Mouse (Mus musculus): ENCODE measurements around the gene Slc36a3.
A peak's percentile ranks its signal among the peaks of the same experiment; 100 is the strongest.

DNA sequence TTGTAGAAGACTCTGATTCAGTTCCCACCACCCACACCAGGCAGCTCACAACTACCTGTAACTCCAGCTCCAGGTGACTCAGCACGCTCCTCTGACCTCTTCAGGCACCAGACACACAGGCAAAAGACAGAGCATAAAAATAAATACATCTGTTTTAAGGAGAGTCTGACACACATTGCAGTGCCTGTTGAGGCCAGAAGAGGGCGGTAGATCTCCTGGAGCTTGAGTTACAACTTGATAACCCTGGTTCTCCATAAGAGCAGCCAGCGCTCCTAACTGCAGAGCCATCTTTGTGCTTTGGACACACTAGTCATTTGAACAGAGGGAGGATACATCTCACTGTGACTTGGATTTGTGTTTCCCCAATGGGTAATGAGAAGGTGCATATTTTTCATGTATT lies 13.2 kb upstream of the Slc36a3 start:
- TF ChIP-seq CTCF (IDR thresholded peaks at IDR 0.05; ENCODE audit: borderline replicate concordance, insufficient read depth, low read depth, low read length) (peak; percentile 71), POLR2A (IDR thresholded peaks at IDR 0.05; ENCODE audit: borderline replicate concordance, insufficient read depth, low read length) (no peak)

Measured in cerebellum, adult 2 months (tissue).